Mouse (Mus musculus) thymus, postnatal 36 days (tissue): ENCODE results near the gene Cactin.

ENCODE experiments used
- DNase-seq, 2 experiments: peaks; one replicate each; pipeline ENCODE4 v3.0.0; 2022; ENCODE audit warnings: mixed read lengths in 2 of 2

Gene Cactin

GRCm38 (mm10) chr10:81366477-81367206 is 45.7 kb downstream of the Cactin start:
- no peak for DNase-seq

DNA sequence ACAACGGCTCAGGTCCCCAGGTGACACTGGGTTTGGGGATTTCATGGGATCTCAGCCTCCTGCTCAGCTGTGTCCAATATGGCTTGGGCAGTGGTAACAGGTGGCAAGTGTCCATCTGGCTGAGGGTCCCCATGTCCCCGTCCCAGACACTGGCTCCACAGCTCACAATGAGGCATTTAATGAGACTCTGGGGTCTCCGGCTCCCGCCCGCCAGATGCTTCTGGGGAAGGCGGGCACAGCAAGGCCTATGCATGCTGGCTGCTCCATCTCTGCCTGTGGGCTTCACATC is 46.2 kb downstream of the Cactin start:
- DNase-seq: no peak

DNA sequence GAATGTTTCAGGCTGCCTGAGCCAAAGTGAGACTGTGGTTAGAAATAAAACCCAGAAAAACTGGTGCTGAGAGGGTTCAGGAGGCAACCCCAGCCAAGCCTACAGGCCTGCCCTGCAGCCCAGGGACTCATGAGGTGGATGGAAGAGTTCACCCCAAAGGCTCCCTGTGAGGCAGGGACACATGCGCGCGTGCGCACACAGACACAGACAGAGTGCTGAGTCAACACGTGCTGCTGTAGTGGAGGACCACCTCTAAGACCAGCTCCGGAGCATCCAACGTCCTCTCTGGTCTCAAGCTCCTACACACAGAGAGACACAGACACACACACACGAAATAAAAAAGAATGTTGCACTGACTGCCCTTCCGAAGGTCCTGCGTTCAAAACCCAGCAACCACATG is 54.4 kb downstream of the Cactin start:
- DNase-seq: no peak
